Mouse (Mus musculus) midbrain, embryonic 16.5 days (tissue): ENCODE results near the gene Adprhl2. TPM values are rescaled to one million over a fixed set of nuclear protein-coding genes. Genes with fewer than 3 reads are reported as not detected.

Source experiments
- ATAC-seq: fragments of 200-750 bp; cut with Nextera tagmentation; 2 replicates; pipeline ENCODE4 v1.8.0; 2017; ENCODE audit warnings: moderate TSS enrichment
- H3K27ac ChIP-seq: fragments of 300-500 bp; sonication (generic); 2 replicates; pipeline ENCODE4 v1.5.1; 2014; ENCODE audit warnings: mild to moderate bottlenecking, low read length, mixed read lengths
- H3K27me3 ChIP-seq: fragments of 300-500 bp; sonication (generic); 2 replicates; pipeline ENCODE4 v1.6.1; 2014; ENCODE audit warnings: low read depth, low read length, mixed read lengths; ENCODE audit not compliant: control insufficient read depth, insufficient read depth
- H3K36me3 ChIP-seq: fragments of 300-500 bp; sonication (generic); 2 replicates; pipeline ENCODE4 v1.6.1; 2014; ENCODE audit warnings: mild to moderate bottlenecking, low read length, moderate library complexity, mixed read lengths; ENCODE audit not compliant: control insufficient read depth, insufficient read depth
- H3K4me1 ChIP-seq: fragments of 300-500 bp; sonication (generic); 2 replicates; pipeline ENCODE4 v1.6.1; 2014; ENCODE audit warnings: mild to moderate bottlenecking, low read length, mixed read lengths; ENCODE audit not compliant: control insufficient read depth, insufficient read depth
- H3K4me2 ChIP-seq: fragments of 300-500 bp; sonication (generic); 2 replicates; pipeline ENCODE4 v1.6.1; 2014; ENCODE audit warnings: mild to moderate bottlenecking, low read length, mixed read lengths
- H3K4me3 ChIP-seq: fragments of 300-500 bp; sonication (generic); 2 replicates; pipeline ENCODE4 v1.5.1; 2014; ENCODE audit warnings: low read depth, mild to moderate bottlenecking, low read length, moderate library complexity, mixed read lengths
- H3K9ac ChIP-seq: fragments of 300-500 bp; sonication (generic); 2 replicates; pipeline ENCODE4 v1.6.1; 2014; ENCODE audit warnings: low read depth, low read length, mixed read lengths
- H3K9me3 ChIP-seq: fragments of 300-500 bp; sonication (generic); replicated peaks from 2 replicates; pipeline ENCODE4 v1.6.1; 2014; ENCODE audit warnings: mild to moderate bottlenecking, low read length, mixed read lengths; ENCODE audit not compliant: control insufficient read depth, poor library complexity, severe bottlenecking
- WGBS: fragments of 180-500 bp; shearing (Covaris S2); extraction: QIAGEN DNeasy Blood & Tissue Kit; methylation state at CpG from one replicate; pipeline ENCODE4 v1.1.7; 2014; 5-methylcytosine and 5-hydroxymethylcytosine counted together
- polyA plus RNA-seq: library from polyadenylated mRNA; unstranded; fragments of >200 nt; fragmentation: Nextera tagmentation; extraction: Ambion mirVana; gene quantifications from 2 replicates; pipeline ENCODE4 v1.2.1, GENCODE M21; 2015

Gene Adprhl2
- polyA plus RNA-seq, 1 experiment from 2014 or later: 83.9 TPM

DNA sequence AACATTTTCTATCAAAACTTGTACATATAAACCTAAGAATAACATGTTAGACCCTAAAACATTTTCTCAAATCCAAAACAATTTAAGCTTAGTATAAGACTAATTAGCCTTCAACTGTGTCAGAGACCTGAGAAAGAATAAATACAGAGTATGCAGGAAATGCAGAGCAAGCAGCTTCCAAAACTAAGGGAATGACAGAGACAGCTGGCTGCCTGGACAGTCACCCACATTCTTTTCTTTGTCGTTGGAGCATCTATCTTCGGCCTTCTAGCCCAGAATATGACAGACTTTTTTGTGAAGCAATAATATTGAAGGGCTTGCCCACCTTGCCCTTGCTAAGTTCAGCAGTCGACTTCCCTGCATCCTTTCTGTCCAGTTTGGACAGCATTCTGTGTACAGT, 52.2 kb downstream of the Adprhl2 start:
- H3K27ac ChIP-seq: no peak overlapping the region
- no peak for ATAC-seq
- no peak overlapping the region for H3K4me2 ChIP-seq
- no peaks in the 10 kb centered on the region for H3K27me3 ChIP-seq
- H3K9me3 ChIP-seq: no peaks in the 10 kb centered on the region
- peaks cover 8% of the 10 kb centered on the region for H3K36me3 ChIP-seq
- H3K9ac ChIP-seq: no peak overlapping the region
- 85% methylated on average over 3 of the region's 3 CpGs for WGBS
- H3K4me3 ChIP-seq: no peak overlapping the region
- peaks cover 5% of the 10 kb centered on the region; the same call in 1 of the 2 replicates for H3K4me1 ChIP-seq

Other genes with a start within 250 kb of the Adprhl2 start
- 55.1 and 63.5 TPM in 2 replicates for gene Lsm10, start 225.1 kb downstream of the Adprhl2 start, polyA plus RNA-seq
- 27.1 and 31.1 TPM in 2 replicates for gene Stk40, start 217.7 kb downstream of the Adprhl2 start, polyA plus RNA-seq
- 7.9 and 10.0 TPM in 2 replicates for gene Eva1b, start 174.0 kb downstream of the Adprhl2 start, polyA plus RNA-seq
- 1.4 and 1.8 TPM in 2 replicates for gene Sh3d21, start 158.2 kb downstream of the Adprhl2 start, polyA plus RNA-seq
- gene Thrap3, start 118.9 kb downstream of the Adprhl2 start, polyA plus RNA-seq: 124 and 137 TPM in 2 replicates
- gene Map7d1, start 65.4 kb downstream of the Adprhl2 start, polyA plus RNA-seq: 66.1 and 68.2 TPM in 2 replicates
- 193 and 198 TPM in 2 replicates for gene Trappc3, start 59.4 kb downstream of the Adprhl2 start, polyA plus RNA-seq
- 2.2 and 2.5 TPM in 2 replicates for gene Col8a2, start 34.9 kb downstream of the Adprhl2 start, polyA plus RNA-seq
- 15.3 and 17.3 TPM in 2 replicates for gene Tekt2, start 4.0 kb upstream of the Adprhl2 start, polyA plus RNA-seq
- gene Ago3, start 107.9 kb upstream of the Adprhl2 start, polyA plus RNA-seq: 14.3 and 18.5 TPM in 2 replicates
- gene Ago1, start 146.9 kb upstream of the Adprhl2 start, polyA plus RNA-seq: 8.8 and 10.0 TPM in 2 replicates
- 8.4 and 11.6 TPM in 2 replicates for gene Ago4, start 211.8 kb upstream of the Adprhl2 start, polyA plus RNA-seq
- 3.4 and 3.9 TPM in 2 replicates for gene Clspn, start 235.2 kb upstream of the Adprhl2 start, polyA plus RNA-seq